Mouse (Mus musculus): ENCODE data around the gene Olfr745. TPM values are rescaled to one million over a fixed set of nuclear protein-coding genes. Genes with fewer than 3 reads are reported as not detected.

Gene Olfr745
- not detected for polyA plus RNA-seq (2014; fragmentation: Illumina TruSeq; extraction: RNeasy Lipid Tissue Mini Kit (QIAGEN cat#74804); ENCODE audit: low replicate concordance)

GRCm38 (mm10) chr14:50639088-50639487, at the start of gene Olfr745:
Gene Olfr745, plus strand, starts transcription at chr14:50639388.

GRCm38 (mm10) chr14:50614579-50614978, 24.6 kb upstream of the Olfr745 start, which contains the start of gene Olfr744:
Gene Olfr744, plus strand, starts transcription at chr14:50614879.

GRCm38 (mm10) chr14:50646783-50647182, 7.6 kb downstream of the Olfr745 start, which contains the start of gene Olfr746:
Gene Olfr746, plus strand, starts transcription at chr14:50647083.

GRCm38 (mm10) chr14:50693106-50693505, 53.9 kb downstream of the Olfr745 start, which contains the start of gene Olfr747:
Gene Olfr747, minus strand, starts transcription at chr14:50693206.

Other genes starting within 250 kb of the Olfr745 start
- not detected for gene Olfr738, start 231.8 kb upstream of the Olfr745 start, polyA plus RNA-seq (2014; fragmentation: Illumina TruSeq; extraction: RNeasy Lipid Tissue Mini Kit (QIAGEN cat#74804); ENCODE audit: low replicate concordance)
- not detected for gene Olfr739, start 220.8 kb upstream of the Olfr745 start, polyA plus RNA-seq (2014; fragmentation: Illumina TruSeq; extraction: RNeasy Lipid Tissue Mini Kit (QIAGEN cat#74804); ENCODE audit: low replicate concordance)
- not detected for gene Olfr740, start 193.8 kb upstream of the Olfr745 start, polyA plus RNA-seq (2014; fragmentation: Illumina TruSeq; extraction: RNeasy Lipid Tissue Mini Kit (QIAGEN cat#74804); ENCODE audit: low replicate concordance)
- not detected for gene Olfr741, start 166.7 kb upstream of the Olfr745 start, polyA plus RNA-seq (2014; fragmentation: Illumina TruSeq; extraction: RNeasy Lipid Tissue Mini Kit (QIAGEN cat#74804); ENCODE audit: low replicate concordance)
- gene Olfr742, start 135.8 kb upstream of the Olfr745 start, polyA plus RNA-seq (2014; fragmentation: Illumina TruSeq; extraction: RNeasy Lipid Tissue Mini Kit (QIAGEN cat#74804); ENCODE audit: low replicate concordance), result not detected
- not detected for gene Olfr743, start 117.5 kb upstream of the Olfr745 start, polyA plus RNA-seq (2014; fragmentation: Illumina TruSeq; extraction: RNeasy Lipid Tissue Mini Kit (QIAGEN cat#74804); ENCODE audit: low replicate concordance)
- not detected for gene Olfr744, start 24.5 kb upstream of the Olfr745 start, polyA plus RNA-seq (2014; fragmentation: Illumina TruSeq; extraction: RNeasy Lipid Tissue Mini Kit (QIAGEN cat#74804); ENCODE audit: low replicate concordance)
- gene Olfr746, start 7.7 kb downstream of the Olfr745 start, polyA plus RNA-seq (2014; fragmentation: Illumina TruSeq; extraction: RNeasy Lipid Tissue Mini Kit (QIAGEN cat#74804); ENCODE audit: low replicate concordance), result not detected
- gene Olfr747, start 53.8 kb downstream of the Olfr745 start, polyA plus RNA-seq (2014; fragmentation: Illumina TruSeq; extraction: RNeasy Lipid Tissue Mini Kit (QIAGEN cat#74804); ENCODE audit: low replicate concordance), result not detected
- gene Olfr748, start 68.0 kb downstream of the Olfr745 start, polyA plus RNA-seq (2014; fragmentation: Illumina TruSeq; extraction: RNeasy Lipid Tissue Mini Kit (QIAGEN cat#74804); ENCODE audit: low replicate concordance), result not detected
- gene Olfr749, start 105.7 kb downstream of the Olfr745 start, polyA plus RNA-seq (2014; fragmentation: Illumina TruSeq; extraction: RNeasy Lipid Tissue Mini Kit (QIAGEN cat#74804); ENCODE audit: low replicate concordance), result not detected
- 15.0 TPM for gene Ttc5, start 146.1 kb downstream of the Olfr745 start, polyA plus RNA-seq (2014; fragmentation: Illumina TruSeq; extraction: RNeasy Lipid Tissue Mini Kit (QIAGEN cat#74804); ENCODE audit: low replicate concordance)
- not detected for gene Ccnb1ip1, start 168.3 kb downstream of the Olfr745 start, polyA plus RNA-seq (2014; fragmentation: Illumina TruSeq; extraction: RNeasy Lipid Tissue Mini Kit (QIAGEN cat#74804); ENCODE audit: low replicate concordance)
- 40.6 TPM for gene Parp2, start 168.5 kb downstream of the Olfr745 start, polyA plus RNA-seq (2014; fragmentation: Illumina TruSeq; extraction: RNeasy Lipid Tissue Mini Kit (QIAGEN cat#74804); ENCODE audit: low replicate concordance)
- gene Tep1, start 231.2 kb downstream of the Olfr745 start, polyA plus RNA-seq (2014; fragmentation: Illumina TruSeq; extraction: RNeasy Lipid Tissue Mini Kit (QIAGEN cat#74804); ENCODE audit: low replicate concordance), result 55.9 TPM